Mouse (Mus musculus) heart, embryonic 10.5 days (tissue): ENCODE data around the gene Papss2. TPM values are rescaled to one million over a fixed set of nuclear protein-coding genes. Genes with fewer than 3 reads are reported as not detected.

Experiments
- DNase-seq: peaks from one replicate; pipeline ENCODE4 v3.0.0-alpha.2; 2017; ENCODE audit warnings: low spot score
- H3K27ac ChIP-seq: fragments of 300-500 bp; sonication (generic); 2 replicates; pipeline ENCODE4 v1.5.1; 2016; ENCODE audit warnings: mild to moderate bottlenecking
- H3K27me3 ChIP-seq: fragments of 300-500 bp; sonication (generic); 2 replicates; pipeline ENCODE4 v1.6.1; 2016; ENCODE audit warnings: mild to moderate bottlenecking; ENCODE audit not compliant: poor library complexity, insufficient read depth, severe bottlenecking
- H3K36me3 ChIP-seq: fragments of 300-500 bp; sonication (generic); 2 replicates; pipeline ENCODE4 v1.6.1; 2016; ENCODE audit warnings: mild to moderate bottlenecking, moderate library complexity
- H3K4me1 ChIP-seq: fragments of 300-500 bp; sonication (generic); 2 replicates; pipeline ENCODE4 v1.6.1; 2016; ENCODE audit warnings: mild to moderate bottlenecking
- H3K4me3 ChIP-seq: fragments of 300-500 bp; sonication (generic); 2 replicates; pipeline ENCODE4 v1.5.1; 2016; ENCODE audit warnings: mild to moderate bottlenecking, moderate library complexity
- H3K9me3 ChIP-seq: fragments of 300-500 bp; sonication (generic); 2 replicates; pipeline ENCODE4 v1.6.1; 2016; ENCODE audit warnings: mild to moderate bottlenecking, moderate library complexity
- WGBS: fragments of 180-500 bp; shearing (Covaris S2); methylation state at CpG from one replicate; pipeline ENCODE4 v1.1.7; 2016; 5-methylcytosine and 5-hydroxymethylcytosine counted together
- polyA plus RNA-seq: library from polyadenylated mRNA; unstranded; fragments of >200 nt; fragmentation: Nextera tagmentation; extraction: Ambion mirVana; gene quantifications from 2 replicates; pipeline ENCODE4 v1.2.1, GENCODE M21; 2016

Gene Papss2
- polyA plus RNA-seq, 1 experiment from 2014 or later, result 6.6 TPM

DNA sequence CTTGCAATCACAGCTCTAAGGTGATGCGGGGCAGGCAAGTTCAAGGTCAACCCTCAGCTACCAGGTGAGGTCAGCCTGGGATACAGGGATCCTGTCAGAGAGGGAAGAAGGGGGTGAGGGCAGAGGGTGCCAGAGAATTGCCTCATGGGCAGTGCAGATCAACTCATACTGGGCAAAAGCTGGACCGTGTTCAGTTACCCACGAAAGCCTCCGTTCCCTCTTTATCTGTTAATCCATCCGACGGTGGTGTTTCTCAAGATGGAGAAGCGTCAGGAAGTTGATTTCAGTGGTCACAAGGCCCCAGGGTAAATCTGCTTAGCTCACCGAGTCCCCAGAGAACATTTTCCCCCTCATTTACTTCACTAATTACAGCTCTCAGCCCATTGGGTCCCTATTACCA, 8.5 kb downstream of the Papss2 start:
- H3K4me1 ChIP-seq, result no peaks in the 10 kb centered on the region
- 82% methylated on average over 8 of the region's 8 CpGs for WGBS
- H3K27ac ChIP-seq, result no peak overlapping the region

GRCm38 (mm10) chr19:32604563-32605252, 9.1 kb downstream of the Papss2 start:
- Histone ChIP-seq H3K9me3 (no peaks in the 10 kb centered on the region), H3K4me3 (no peak overlapping the region), H3K4me1 (no peaks in the 10 kb centered on the region), H3K36me3 (no peaks in the 10 kb centered on the region), H3K27ac (no peak overlapping the region), H3K27me3 (no peaks in the 10 kb centered on the region)
- DNase-seq, result no peak
- 86% methylated on average over 6 of the region's 6 CpGs for WGBS

More for the DNA sequence above, 8.5 kb downstream of the Papss2 start:
- H3K4me3 ChIP-seq, result no peak overlapping the region
- DNase-seq, result no peak
- no peaks in the 10 kb centered on the region for H3K36me3 ChIP-seq
- no peaks in the 10 kb centered on the region for H3K9me3 ChIP-seq
- H3K27me3 ChIP-seq, result no peaks in the 10 kb centered on the region

GRCm38 (mm10) chr19:32606227-32606827, 10.7 kb downstream of the Papss2 start:
- WGBS, result 77% methylated on average over 4 of the region's 4 CpGs
- no peaks in the 10 kb centered on the region for H3K4me1 ChIP-seq
- no peaks in the 10 kb centered on the region for H3K36me3 ChIP-seq
- no peaks in the 10 kb centered on the region for H3K9me3 ChIP-seq
- no peaks in the 10 kb centered on the region for H3K27me3 ChIP-seq
- H3K4me3 ChIP-seq, result no peak overlapping the region
- no peak overlapping the region for H3K27ac ChIP-seq
- DNase-seq, result no peak

GRCm38 (mm10) chr19:32607036-32607435, 11.4 kb downstream of the Papss2 start:
- Histone ChIP-seq H3K4me3 (no peak overlapping the region), H3K36me3 (no peaks in the 10 kb centered on the region), H3K27ac (no peak overlapping the region), H3K27me3 (no peaks in the 10 kb centered on the region), H3K9me3 (no peaks in the 10 kb centered on the region), H3K4me1 (no peaks in the 10 kb centered on the region)
- DNase-seq, result no peak
- WGBS, result 80% methylated on average over 8 of the region's 8 CpGs

DNA sequence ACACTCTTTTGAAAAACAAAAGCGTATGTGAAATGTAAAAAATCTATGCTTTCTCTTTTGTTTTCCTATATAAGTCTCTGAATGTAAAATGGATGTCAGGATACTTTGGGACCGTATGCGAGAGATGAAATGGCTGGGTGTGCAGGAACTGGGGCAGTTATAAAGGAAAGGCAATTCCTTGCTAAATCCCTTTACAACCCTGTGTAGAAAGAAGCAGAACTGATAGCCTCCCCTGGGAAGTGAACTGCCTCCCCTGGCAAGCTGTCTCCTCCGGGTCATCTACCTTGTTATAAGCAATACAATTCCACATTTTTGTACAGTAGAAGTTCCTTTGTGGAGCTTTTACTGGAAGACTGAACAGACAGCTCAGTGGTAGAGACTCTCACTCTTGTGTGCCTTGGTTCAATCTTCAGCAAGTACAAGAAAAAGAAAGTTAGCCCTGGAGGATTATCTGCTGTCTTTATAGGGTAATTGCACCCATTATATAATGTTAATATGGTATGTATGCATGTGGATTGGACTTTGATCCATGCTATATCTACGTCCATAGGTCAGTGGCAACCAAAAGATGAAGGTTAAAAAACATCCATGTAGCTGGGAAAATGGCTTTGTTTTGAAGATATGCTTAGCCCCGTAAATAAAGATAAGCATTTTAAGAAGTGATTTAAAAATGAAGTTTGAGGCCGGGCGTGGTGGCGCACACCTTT, 15.9 kb downstream of the Papss2 start:
- 87% methylated on average over 9 of the region's 9 CpGs for WGBS
- H3K4me1 ChIP-seq, result no peaks in the 10 kb centered on the region
- H3K36me3 ChIP-seq, result no peaks in the 10 kb centered on the region
- H3K27ac ChIP-seq, result no peak overlapping the region
- H3K27me3 ChIP-seq, result no peaks in the 10 kb centered on the region
- no peak overlapping the region for H3K4me3 ChIP-seq
- no peak for DNase-seq
- no peaks in the 10 kb centered on the region for H3K9me3 ChIP-seq

DNA sequence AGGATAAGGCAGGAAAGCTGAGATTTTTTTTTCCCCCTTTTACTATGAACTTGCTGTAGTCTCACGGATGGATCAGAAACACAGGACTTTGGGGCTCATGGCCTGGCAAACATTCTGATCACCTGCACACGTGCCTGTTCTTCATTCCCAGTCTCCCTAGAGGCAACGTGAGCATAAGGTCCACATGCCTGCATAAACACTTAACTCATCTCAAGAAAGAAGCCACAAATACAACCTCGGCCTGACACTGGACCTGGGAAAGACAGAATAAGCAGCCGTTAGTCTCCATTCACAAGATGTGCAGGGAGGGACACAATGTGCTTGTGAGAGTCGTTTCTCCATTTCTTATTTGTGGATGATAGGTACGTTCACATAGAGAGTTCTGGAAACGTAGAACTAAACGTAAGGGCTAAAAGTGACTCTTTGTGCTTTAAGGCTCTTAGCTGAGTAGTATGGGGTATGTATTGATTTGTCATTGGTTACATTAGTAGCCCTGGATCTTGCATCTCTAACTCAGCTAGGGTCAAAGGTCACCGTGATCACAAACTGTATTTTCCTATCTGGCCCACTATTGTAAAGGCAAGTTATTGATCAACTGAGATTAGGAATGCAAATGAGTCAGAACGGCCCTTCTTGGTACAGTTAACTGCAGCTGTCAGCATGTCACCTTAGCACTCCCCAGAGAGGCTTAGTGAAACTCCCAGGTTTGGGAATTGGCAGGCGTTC, 18.6 kb downstream of the Papss2 start:
- DNase-seq, result no peak
- Histone ChIP-seq H3K4me3 (no peak overlapping the region), H3K9me3 (no peaks in the 10 kb centered on the region), H3K4me1 (no peaks in the 10 kb centered on the region), H3K27ac (no peak overlapping the region), H3K27me3 (no peaks in the 10 kb centered on the region), H3K36me3 (no peaks in the 10 kb centered on the region)
- 78% methylated on average over 12 of the region's 12 CpGs for WGBS

- no peaks in the 10 kb centered on the region for H3K9me3 ChIP-seq
- no peaks in the 10 kb centered on the region for H3K4me1 ChIP-seq
- 78% methylated on average over 2 of the region's 2 CpGs for WGBS
- no peak for DNase-seq
- no peaks in the 10 kb centered on the region for H3K36me3 ChIP-seq
- no peak overlapping the region for H3K27ac ChIP-seq
- no peak overlapping the region for H3K4me3 ChIP-seq
- no peaks in the 10 kb centered on the region for H3K27me3 ChIP-seq
Observed at GRCm38 (mm10) chr19:32614772-32615099, 19.1 kb downstream of the Papss2 start.

- no peaks in the 10 kb centered on the region for H3K36me3 ChIP-seq
- 86% methylated on average over 7 of the region's 7 CpGs for WGBS
- H3K9me3 ChIP-seq, result no peaks in the 10 kb centered on the region
- H3K4me1 ChIP-seq, result no peaks in the 10 kb centered on the region
- H3K27ac ChIP-seq, result no peak overlapping the region
- no peak for DNase-seq
- H3K27me3 ChIP-seq, result no peaks in the 10 kb centered on the region
- H3K4me3 ChIP-seq, result no peak overlapping the region
Observed at GRCm38 (mm10) chr19:32616646-32617045, 21.1 kb downstream of the Papss2 start.

- H3K4me3 ChIP-seq, result no peak overlapping the region
- H3K9me3 ChIP-seq, result no peaks in the 10 kb centered on the region
- DNase-seq, result no peak
- H3K4me1 ChIP-seq, result peaks cover 6% of the 10 kb centered on the region; the same call in 1 of the 2 replicates
- H3K27me3 ChIP-seq, result no peaks in the 10 kb centered on the region
- H3K36me3 ChIP-seq, result no peaks in the 10 kb centered on the region
- WGBS, result 86% methylated on average over 2 of the region's 2 CpGs
- no peak overlapping the region for H3K27ac ChIP-seq
Observed at GRCm38 (mm10) chr19:32619739-32620138, 24.1 kb downstream of the Papss2 start.

DNA sequence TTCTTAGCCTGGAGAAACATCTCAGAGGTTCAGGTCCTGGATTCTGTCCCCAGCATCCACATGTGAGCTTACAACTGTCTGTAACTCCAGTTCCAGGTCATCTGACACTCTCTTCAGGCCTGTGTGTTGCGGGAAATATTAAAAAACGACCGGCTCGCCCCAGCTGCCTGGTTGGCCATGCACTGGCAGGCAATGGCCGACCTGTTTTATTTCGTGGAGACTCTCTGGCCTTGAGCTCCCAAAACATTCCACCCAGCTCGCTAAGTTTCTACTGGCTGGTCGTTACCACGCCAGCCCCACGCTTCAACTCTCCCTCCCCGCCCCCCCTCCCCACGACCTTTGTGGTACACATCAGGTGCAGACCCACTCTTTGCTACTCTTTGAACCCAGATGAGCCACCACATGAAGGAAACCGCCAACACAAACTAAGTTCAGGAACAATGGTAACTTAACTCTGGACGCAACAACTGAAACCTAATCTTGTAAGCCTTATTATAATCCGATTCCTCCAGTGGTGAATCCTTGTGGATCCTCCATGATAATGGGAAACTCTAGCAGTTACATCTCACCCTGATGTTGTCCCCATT, 25.4 kb downstream of the Papss2 start:
- DNase-seq, result no peak
- Histone ChIP-seq H3K27ac (no peak overlapping the region), H3K4me3 (no peak overlapping the region), H3K36me3 (no peaks in the 10 kb centered on the region), H3K27me3 (no peaks in the 10 kb centered on the region), H3K9me3 (no peaks in the 10 kb centered on the region), H3K4me1 (peaks cover 6% of the 10 kb centered on the region; the same call in 1 of the 2 replicates)
- 87% methylated on average over 15 of the region's 15 CpGs for WGBS

- no peak for DNase-seq
- H3K27ac ChIP-seq, result no peak overlapping the region
- no peaks in the 10 kb centered on the region for H3K27me3 ChIP-seq
- H3K36me3 ChIP-seq, result no peaks in the 10 kb centered on the region
- no peak overlapping the region for H3K4me3 ChIP-seq
- H3K9me3 ChIP-seq, result no peaks in the 10 kb centered on the region
- WGBS, result 74% methylated on average over 3 of the region's 3 CpGs
- H3K4me1 ChIP-seq, result peaks cover 12% of the 10 kb centered on the region
Observed at GRCm38 (mm10) chr19:32622142-32622541, 26.6 kb downstream of the Papss2 start.

DNA sequence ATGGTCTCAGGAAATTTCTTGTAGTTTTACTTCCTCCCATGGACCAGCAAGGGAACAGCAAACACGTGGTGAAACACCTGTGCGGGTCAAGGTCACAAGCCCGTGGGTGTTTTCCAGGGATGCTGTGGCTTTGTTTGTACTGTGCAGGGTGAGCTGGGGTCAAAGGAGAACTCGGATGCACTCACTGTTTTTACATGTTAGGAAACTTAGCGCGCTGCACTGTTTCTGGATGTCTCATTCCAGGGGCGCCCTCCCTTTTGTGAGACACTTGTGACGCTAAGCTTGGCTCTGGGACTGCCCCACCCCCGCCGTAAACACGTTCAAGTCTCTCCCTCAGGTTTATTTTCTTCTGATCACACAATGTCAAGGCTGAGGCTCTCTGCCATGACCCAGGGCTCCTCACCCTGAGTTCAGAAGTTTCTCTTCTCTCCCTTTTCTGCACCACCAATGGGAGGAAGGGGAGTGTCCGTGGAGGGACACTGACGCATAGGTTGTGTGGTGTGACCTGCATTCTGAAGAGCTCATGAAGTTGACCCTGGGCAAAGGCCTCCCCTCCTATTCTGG, 31.3 kb downstream of the Papss2 start:
- Histone ChIP-seq H3K27ac (no peak overlapping the region), H3K27me3 (no peaks in the 10 kb centered on the region), H3K9me3 (no peaks in the 10 kb centered on the region), H3K4me1 (peaks cover 14% of the 10 kb centered on the region), H3K4me3 (no peak overlapping the region), H3K36me3 (no peaks in the 10 kb centered on the region)
- DNase-seq, result no peak
- 60% methylated on average over 13 of the region's 13 CpGs for WGBS
